Mouse (Mus musculus): ENCODE measurements around the gene Cenpp.
A peak's percentile ranks its signal among the peaks of the same experiment; 100 is the strongest.

Gene Cenpp

GRCm38 (mm10) chr13:49652481-49653179, at the start of gene Cenpp, which contains the start of gene Nol8:
Cenpp (minus strand) TSS chr13:49652785.
Nol8 (plus strand) TSS chr13:49653078.
- peak; percentile 100 for DNase-seq

GRCm38 (mm10) chr13:49691056-49691455, 38.5 kb upstream of the Cenpp start:
- no peak for DNase-seq

- no peak for DNase-seq
Measured at GRCm38 (mm10) chr13:49684266-49684665, 31.7 kb upstream of the Cenpp start.

DNA sequence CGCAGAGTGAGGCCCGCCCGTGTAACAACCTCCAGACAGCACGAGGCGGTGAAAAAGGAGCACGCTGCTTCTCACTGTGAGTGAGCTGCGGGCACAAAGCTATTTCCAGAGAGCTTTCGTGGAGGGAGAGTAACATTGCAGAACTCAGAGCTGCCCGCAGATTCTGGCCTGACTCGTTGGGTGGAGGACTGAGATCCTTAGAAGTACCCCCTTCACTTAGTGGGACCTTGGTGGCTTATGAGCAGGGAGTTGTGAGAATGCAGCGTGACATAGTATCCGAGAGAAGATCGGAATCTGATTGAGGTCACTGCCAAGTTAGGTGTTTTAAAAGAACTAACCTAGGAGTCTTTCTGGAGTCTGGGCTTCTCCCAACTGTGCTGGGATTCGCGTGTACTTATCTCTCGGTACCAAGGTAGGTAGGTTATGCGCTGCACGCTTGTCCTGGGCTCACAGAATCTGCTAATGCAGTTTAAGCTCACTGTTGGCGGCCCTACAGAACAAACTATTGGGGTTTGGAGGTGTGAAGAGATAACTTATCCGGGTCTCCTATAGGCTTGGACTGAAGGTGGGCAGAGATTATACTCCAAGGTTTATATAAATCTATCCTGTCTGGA, 29.8 kb upstream of the Cenpp start:
- no peak for DNase-seq

DNA sequence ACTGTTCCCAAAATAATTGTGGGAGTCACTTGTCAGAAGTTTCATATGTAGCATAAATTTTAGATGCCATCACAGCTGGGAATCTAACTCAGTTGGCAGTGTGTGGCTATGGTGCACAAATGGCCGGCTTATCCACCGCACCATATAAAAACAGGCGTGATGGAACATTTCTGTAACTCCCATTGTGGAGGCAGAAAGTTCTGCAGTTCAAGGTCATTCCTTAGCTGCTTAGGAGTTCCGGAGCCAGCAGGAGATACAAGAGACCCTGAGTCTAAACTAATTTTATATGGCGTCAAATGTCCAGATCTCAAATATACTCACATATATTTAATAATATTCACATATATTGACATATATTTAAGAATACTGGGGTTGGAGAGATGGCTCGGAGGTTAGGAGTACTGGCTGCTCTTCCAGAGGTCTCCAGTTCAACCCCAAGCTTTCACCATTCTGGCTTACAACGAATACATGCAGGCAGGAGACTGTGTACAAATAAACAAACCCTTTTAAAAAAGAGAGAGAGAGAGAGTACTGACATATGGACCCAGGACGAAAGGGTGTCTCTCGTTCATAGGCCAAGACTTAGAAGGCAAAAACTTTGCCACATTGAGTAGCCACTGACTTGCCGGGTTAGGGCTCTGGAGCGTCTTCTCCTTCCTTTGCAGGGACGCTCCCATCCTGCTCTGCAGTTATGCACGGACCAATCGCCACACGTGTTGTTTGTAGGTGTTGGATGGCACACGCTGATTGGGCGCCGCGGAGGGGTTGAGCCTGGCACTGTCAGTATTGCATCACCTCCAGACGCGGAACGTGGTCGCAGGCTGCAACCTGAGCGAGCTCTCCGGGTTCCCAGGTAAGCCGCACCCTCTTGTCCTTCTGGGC, 29.0 kb upstream of the Cenpp start, which contains the start of gene Iars:
Gene Iars (plus strand): TSS at position 750 of the 882 bp plus-strand sequence.
- peak; percentile 99 for DNase-seq

- DNase-seq: no peak
Measured at GRCm38 (mm10) chr13:49677793-49678192, 25.2 kb upstream of the Cenpp start.

DNA sequence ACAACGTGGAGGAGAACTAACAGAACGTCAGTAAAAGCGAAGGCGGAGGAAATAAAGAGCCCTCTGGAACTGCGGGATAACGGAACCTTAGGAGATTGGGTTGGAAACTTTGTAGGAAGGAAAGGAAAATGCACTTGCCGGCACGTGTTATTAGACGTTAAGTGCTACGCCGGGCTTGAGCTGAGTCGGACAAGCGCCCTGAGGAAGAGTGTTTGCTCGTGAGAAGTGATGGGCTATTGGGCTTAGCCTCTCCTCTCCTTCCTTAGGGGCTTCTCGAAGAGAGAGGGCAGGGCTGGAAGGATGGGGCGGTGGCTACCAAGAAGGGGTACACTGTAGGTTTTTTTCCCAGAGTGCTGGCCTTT, 576 bp upstream of the Cenpp start:
- DNase-seq: no peak

DNA sequence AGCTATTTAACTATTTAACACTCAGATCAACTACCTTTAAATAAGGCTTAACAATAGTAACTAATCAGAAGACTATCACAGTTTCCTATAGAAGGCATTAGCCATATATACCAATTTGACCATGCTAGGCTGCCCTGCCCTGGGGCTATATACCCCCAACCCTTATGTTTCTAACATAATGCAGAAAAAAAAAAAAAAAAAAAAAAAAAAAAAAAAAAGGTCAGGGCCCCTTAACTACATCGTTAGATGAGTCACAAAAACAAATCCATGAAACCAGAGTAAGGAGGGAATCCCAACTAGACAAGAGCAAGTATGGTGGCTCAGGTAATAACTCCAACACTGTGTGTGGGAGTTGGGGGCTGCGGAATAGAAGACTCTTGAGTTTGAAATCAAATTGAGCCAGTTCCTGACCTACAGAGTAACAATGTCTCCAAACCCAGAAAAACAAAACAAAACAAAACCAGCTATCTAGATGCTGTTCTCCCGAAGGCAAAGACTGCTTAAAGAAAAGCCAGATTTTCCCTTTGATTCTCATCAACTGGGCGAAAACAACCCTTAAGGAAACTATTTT, 719 bp downstream of the Cenpp start:
- DNase-seq: no peak

GRCm38 (mm10) chr13:49651136-49651535, 1.4 kb downstream of the Cenpp start:
- DNase-seq: no peak

GRCm38 (mm10) chr13:49646019-49646418, 6.6 kb downstream of the Cenpp start:
- no peak for DNase-seq

DNA sequence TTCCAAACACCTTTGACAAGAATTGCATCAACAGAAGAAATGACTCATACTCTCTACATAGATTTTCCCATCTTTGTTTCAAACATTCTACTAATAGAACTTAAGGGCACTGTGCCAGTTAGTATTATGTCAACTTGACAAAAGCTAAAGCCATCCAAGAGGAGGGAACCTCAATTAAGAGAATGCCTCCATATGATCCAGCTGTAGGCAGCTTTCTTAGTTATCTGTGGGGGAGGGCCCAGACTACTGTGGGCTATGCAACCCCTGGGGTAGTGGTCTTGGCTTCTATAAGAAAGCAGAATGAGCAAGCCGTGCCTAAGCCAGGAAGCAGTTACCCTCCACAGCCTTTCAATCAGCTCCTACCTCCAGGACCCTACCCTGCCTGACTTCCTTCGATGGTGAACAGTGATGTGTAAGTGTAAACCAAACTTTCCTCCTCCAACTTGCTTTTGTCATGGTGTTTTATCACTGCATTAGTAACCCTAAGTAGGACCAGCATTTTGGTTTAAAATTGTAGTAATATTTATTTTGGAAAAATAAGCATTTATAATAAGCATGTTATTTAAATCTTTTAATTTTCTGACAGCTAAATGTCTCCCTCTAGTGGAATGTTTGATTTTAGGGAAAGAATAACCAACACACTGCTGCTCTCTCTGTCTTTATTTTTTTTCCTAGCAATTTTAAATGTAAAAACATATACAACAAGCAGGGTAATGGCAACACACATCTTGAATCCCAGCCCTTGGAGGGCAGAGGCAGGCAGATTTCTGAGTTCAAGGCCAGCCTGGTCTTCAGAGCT, 7.7 kb downstream of the Cenpp start:
- DNase-seq: no peak

- DNase-seq: no peak
Measured at GRCm38 (mm10) chr13:49643669-49644362, 8.8 kb downstream of the Cenpp start.

- no peak for DNase-seq
Measured at GRCm38 (mm10) chr13:49642650-49643049, 9.9 kb downstream of the Cenpp start.

GRCm38 (mm10) chr13:49639965-49640364, 12.6 kb downstream of the Cenpp start:
- no peak for DNase-seq

GRCm38 (mm10) chr13:49629076-49629475, 23.5 kb downstream of the Cenpp start:
- DNase-seq: no peak

DNA sequence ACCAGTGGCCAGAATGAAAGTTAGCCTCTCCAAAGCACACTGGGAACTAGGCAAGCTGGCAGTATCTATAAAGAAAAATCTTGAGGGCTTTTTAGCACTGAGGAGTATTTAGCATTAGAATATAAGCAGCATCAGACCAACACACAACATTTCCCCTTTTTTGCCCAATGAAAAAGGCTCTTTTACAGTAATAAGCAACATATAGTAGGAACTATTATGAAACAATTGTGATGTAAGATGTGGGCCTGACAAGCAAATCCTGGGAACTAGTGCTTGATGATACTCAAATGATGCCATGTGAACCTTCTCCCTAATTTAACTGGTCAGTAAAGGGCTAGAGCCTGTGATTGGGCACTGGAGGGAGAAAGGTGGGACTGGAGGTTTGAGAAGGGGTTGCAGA, 24.4 kb downstream of the Cenpp start:
- no peak for DNase-seq

GRCm38 (mm10) chr13:49623216-49623615, 29.4 kb downstream of the Cenpp start:
- no peak for DNase-seq

GRCm38 (mm10) chr13:49618365-49618764, 34.2 kb downstream of the Cenpp start:
- DNase-seq: no peak

- no peak for DNase-seq
Measured at GRCm38 (mm10) chr13:49617021-49617420, 35.6 kb downstream of the Cenpp start.

DNA sequence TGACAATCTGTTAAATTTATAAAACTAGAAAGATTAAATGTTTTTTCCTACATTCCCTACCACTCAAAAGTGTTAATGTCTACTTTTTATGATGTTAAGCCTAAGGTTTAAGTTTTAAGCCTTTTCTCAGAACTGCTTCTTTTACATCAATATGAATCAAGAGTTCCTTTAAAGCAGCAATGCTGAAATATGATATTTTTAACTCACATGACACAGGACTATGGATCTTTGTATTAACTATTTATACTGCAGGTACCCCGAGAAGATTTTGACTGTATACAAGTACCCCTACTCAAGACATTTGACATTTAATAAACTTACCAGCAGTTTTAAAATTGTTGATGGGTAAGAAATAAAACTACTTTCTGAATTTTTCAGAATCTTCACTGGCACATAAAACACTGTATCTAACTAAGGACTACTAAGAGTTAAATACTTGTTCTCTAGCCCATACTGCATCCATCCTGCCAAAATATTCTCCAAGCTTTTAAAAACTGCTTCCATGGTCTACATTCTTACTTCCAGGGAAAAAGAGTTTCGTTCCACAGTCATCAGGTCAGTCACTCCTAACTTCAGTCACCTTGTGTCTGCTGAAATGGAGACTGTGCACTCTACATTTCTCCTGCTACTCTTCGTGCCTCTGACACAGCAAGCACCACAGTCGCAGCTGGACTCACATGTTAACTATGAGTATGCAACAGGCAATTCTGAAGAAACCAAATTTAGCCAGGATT, 43.8 kb downstream of the Cenpp start:
- DNase-seq: no peak

GRCm38 (mm10) chr13:49607714-49608113, 44.9 kb downstream of the Cenpp start, which contains the start of gene Ogn:
Ogn (plus strand) TSS chr13:49608046.
- DNase-seq: no peak

Data from cerebellum, adult 8-10 months (tissue).